Mouse (Mus musculus) erythroblast, embryonic 14.5 days (primary cell): Measurements from ENCODE around the gene Cdc7. TPM values are rescaled to one million over a fixed set of nuclear protein-coding genes. Genes with fewer than 3 reads are reported as not detected.

Source experiments
- H3K27me3 ChIP-seq: 2 replicates; pipeline ENCODE4 v1.6.1; 2012; ENCODE audit warnings: inconsistent platforms; ENCODE audit not compliant: control insufficient read depth
- H3K36me3 ChIP-seq: 2 replicates; pipeline ENCODE4 v1.6.1; 2012; ENCODE audit warnings: mild to moderate bottlenecking, inconsistent platforms; ENCODE audit not compliant: control insufficient read depth
- H3K4me1 ChIP-seq: 2 replicates; pipeline ENCODE4 v1.6.1; 2012; ENCODE audit warnings: inconsistent platforms; ENCODE audit not compliant: control insufficient read depth
- H3K4me3 ChIP-seq: replicated peaks from 2 replicates; pipeline ENCODE3; 2012; ENCODE audit warnings: moderate library complexity, mild to moderate bottlenecking, inconsistent platforms
- H3K9me3 ChIP-seq: 2 replicates; pipeline ENCODE4 v1.6.1; 2012; ENCODE audit warnings: low read length, inconsistent platforms, mixed read lengths; ENCODE audit not compliant: control insufficient read depth
- GATA1 ChIP-seq: IDR thresholded peaks from 2 replicates; pipeline ENCODE4 v1.6.1; 2012; ENCODE audit warnings: low read length, inconsistent platforms, mixed read lengths
- TAL1 ChIP-seq: IDR thresholded peaks from 3 replicates; pipeline ENCODE4 v1.6.1; 2012; ENCODE audit warnings: low read length, inconsistent platforms, mixed read lengths
- polyA plus RNA-seq: library from polyadenylated mRNA; stranded (reverse); fragments of >175 nt; gene quantifications from 2 replicates; pipeline ENCODE4 v1.2.3, GENCODE M21; 2012

Cdc7 gene
- 0.28 and 0.84 TPM in 2 replicates for polyA plus RNA-seq

- Histone ChIP-seq H3K4me1 (peaks cover 32% of the 10 kb centered on the region), H3K4me3 (peak within 1 kb of the TSS; percentile 99), H3K27me3 (no peaks in the 10 kb centered on the region), H3K9me3 (no peaks in the 10 kb centered on the region; the same call in 1 of the 2 replicates), H3K36me3 (peaks cover 36% of the 10 kb centered on the region)
- TF ChIP-seq GATA1 (no peak), TAL1 (no peak)
These were observed at the start of gene Cdc7 for GRCm38 (mm10) chr5:106963584-106964512. Gene Cdc7 (plus strand): TSS chr5:106964322.

GRCm38 (mm10) chr5:106919315-106919714 is 44.8 kb upstream of the Cdc7 start:
- Histone ChIP-seq H3K4me3 (no peak overlapping the region), H3K9me3 (no peaks in the 10 kb centered on the region), H3K36me3 (no peaks in the 10 kb centered on the region), H3K27me3 (no peaks in the 10 kb centered on the region), H3K4me1 (peaks cover 10% of the 10 kb centered on the region)
- TF ChIP-seq TAL1: no peak
- no peak for TF ChIP-seq GATA1

GRCm38 (mm10) chr5:106925488-106926368 is 38.4 kb upstream of the Cdc7 start, which contains the start of gene Hfm1:
Gene Hfm1 (minus strand): TSS chr5:106926321.
- no peak for TF ChIP-seq TAL1
- no peak for TF ChIP-seq GATA1
- peak within 1 kb of the TSS; percentile 70 for H3K4me3 ChIP-seq
- peaks cover 24% of the 10 kb centered on the region for H3K4me1 ChIP-seq
- H3K9me3 ChIP-seq: no peaks in the 10 kb centered on the region
- H3K27me3 ChIP-seq: no peaks in the 10 kb centered on the region
- no peaks in the 10 kb centered on the region for H3K36me3 ChIP-seq

DNA sequence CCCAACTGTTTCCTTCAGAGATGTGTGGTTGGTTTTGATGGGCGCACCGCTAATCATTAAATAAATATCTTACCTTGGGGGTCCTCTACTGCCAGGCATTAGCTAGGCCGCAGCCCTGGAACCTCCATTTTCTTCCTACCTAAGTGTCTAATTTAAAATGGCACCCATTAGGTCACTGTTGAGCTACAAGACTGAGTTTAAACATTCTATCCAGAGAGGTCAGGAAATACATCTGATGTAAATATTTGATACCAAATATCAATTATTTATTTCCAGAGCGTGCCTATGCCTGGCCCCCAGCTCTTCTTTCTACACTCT is 37.8 kb upstream of the Cdc7 start:
- Histone ChIP-seq H3K9me3 (no peaks in the 10 kb centered on the region), H3K4me3 (peak overlapping the region; percentile 70), H3K36me3 (no peaks in the 10 kb centered on the region), H3K4me1 (peaks cover 24% of the 10 kb centered on the region), H3K27me3 (no peaks in the 10 kb centered on the region)
- TF ChIP-seq GATA1 (no peak), TAL1 (no peak)

- TF ChIP-seq GATA1 (no peak), TAL1 (no peak)
- H3K4me1 ChIP-seq: peaks cover 24% of the 10 kb centered on the region
- no peaks in the 10 kb centered on the region for H3K36me3 ChIP-seq
These were observed 36.1 kb upstream of the Cdc7 start for GRCm38 (mm10) chr5:106927996-106928395.

DNA sequence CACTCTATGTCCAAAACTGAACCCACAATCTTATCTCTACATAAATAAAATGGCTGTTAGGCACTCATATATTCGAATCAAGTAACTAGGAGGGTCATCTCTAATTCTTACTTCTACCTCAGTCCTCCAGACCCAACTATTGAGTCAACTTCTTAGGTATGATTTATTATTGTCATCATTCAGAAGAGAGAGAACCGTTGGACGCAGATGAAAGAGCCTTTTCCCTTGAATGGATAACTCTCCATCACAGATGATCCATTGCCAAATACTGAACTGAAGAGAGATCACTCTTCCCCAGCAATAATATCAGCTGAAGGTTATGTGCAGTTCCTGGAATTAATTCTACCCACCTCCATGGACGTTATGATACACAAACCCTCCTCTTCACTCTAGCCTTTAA is 17.8 kb upstream of the Cdc7 start:
- Histone ChIP-seq H3K27me3 (no peaks in the 10 kb centered on the region), H3K36me3 (no peaks in the 10 kb centered on the region), H3K4me1 (no peaks in the 10 kb centered on the region), H3K9me3 (no peaks in the 10 kb centered on the region), H3K4me3 (no peak overlapping the region)
- TF ChIP-seq GATA1 (no peak), TAL1 (no peak)

More at GRCm38 (mm10) chr5:106927996-106928395, 36.1 kb upstream of the Cdc7 start:
- Histone ChIP-seq H3K4me3 (no peak overlapping the region), H3K9me3 (no peaks in the 10 kb centered on the region), H3K27me3 (no peaks in the 10 kb centered on the region)

DNA sequence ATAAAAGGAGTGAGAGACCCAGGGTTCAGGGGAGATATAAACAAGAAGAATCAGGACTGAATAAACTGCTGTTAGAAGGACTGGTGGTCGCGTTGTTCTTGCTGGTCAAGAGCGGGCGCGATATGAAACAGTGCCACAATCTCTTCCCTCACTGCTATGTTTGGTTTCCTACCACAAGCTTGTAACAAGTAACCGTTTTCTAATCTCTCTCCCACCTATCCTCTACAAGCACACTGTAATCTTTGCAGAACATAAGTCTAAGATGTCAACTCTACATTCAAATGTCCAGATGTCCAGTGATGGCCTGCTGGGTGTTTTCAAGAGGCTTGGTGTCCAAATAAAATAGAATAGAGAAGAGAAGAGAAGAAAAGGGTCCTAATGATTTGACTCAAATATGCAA is 15.4 kb upstream of the Cdc7 start:
- no peaks in the 10 kb centered on the region for H3K9me3 ChIP-seq
- no peak for TF ChIP-seq TAL1
- no peak for TF ChIP-seq GATA1
- H3K36me3 ChIP-seq: no peaks in the 10 kb centered on the region
- H3K4me3 ChIP-seq: no peak overlapping the region
- H3K4me1 ChIP-seq: no peaks in the 10 kb centered on the region
- H3K27me3 ChIP-seq: no peaks in the 10 kb centered on the region

GRCm38 (mm10) chr5:106956467-106956866 is 7.7 kb upstream of the Cdc7 start:
- Histone ChIP-seq H3K9me3 (no peaks in the 10 kb centered on the region; the same call in 1 of the 2 replicates), H3K4me1 (peaks cover 8% of the 10 kb centered on the region), H3K36me3 (no peaks in the 10 kb centered on the region), H3K4me3 (no peak overlapping the region), H3K27me3 (no peaks in the 10 kb centered on the region)
- TF ChIP-seq TAL1 (no peak), GATA1 (no peak)

GRCm38 (mm10) chr5:106959031-106959430 is 5.1 kb upstream of the Cdc7 start:
- Histone ChIP-seq H3K4me3 (no peak overlapping the region), H3K4me1 (peaks cover 14% of the 10 kb centered on the region), H3K27me3 (no peaks in the 10 kb centered on the region), H3K9me3 (no peaks in the 10 kb centered on the region; the same call in 1 of the 2 replicates), H3K36me3 (no peaks in the 10 kb centered on the region)
- no peak for TF ChIP-seq GATA1
- no peak for TF ChIP-seq TAL1
